Mouse (Mus musculus): Measurements from ENCODE around the gene Def6. TPM values are rescaled to one million over a fixed set of nuclear protein-coding genes. Genes with fewer than 3 reads are reported as not detected.
"Not testable (repeated sequence)": the region's sequence is repeated elsewhere in the genome, so short reads cannot be mapped to it uniquely, and the experiment has no call there.

Def6 gene
- polyA plus RNA-seq, 1 experiment from 2014 or later, result 5.8 TPM

DNA sequence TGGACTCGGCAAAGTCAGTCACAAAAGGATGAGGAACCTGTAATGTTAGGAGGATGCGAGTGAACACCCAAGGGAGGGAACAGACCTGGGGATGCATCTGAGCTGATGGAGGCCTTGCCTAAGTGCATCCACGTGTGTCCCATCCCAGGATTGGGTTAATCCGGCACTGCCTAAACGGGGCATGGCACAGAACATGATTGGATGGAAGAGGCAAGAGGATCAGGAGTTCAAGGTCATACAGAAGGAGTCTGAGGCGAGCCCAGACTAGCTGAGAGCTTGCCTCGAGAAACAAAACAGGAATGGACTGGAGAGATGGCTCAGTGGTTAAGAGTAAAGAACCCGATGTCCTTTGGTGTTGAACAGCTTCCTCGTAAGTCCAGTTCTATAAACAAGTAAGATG is 4.8 kb downstream of the Def6 start:
- peaks cover 5% of the 10 kb centered on the region; the same call in 1 of the 2 replicates for H3K4me1 ChIP-seq (ENCODE audit: insufficient read depth, low read depth, low read length)
- H3K36me3 ChIP-seq (ENCODE audit: insufficient read depth, low read length), result no peaks in the 10 kb centered on the region
- no peak overlapping the region for H3K27ac ChIP-seq (ENCODE audit: low read length)
- DNase-seq (ENCODE audit: low spot score) (no peak), ATAC-seq (no peak)
- H3K4me3 ChIP-seq (ENCODE audit: low read depth, low read length), result no peak overlapping the region
- no peak overlapping the region for H3K4me2 ChIP-seq (replicated peaks; ENCODE audit: low read depth, low read length)
- H3K9ac ChIP-seq (replicated peaks; ENCODE audit: low read depth), result no peak overlapping the region
- no peaks in the 10 kb centered on the region for H3K9me3 ChIP-seq (ENCODE audit: low read length)
- no peak for TF ChIP-seq EP300 (IDR thresholded peaks at IDR 0.05)
- TF ChIP-seq CTCF (IDR thresholded peaks at IDR 0.05), result no peak
- no peaks in the 10 kb centered on the region for H3K27me3 ChIP-seq (replicated peaks; ENCODE audit: insufficient read depth, low read length)
- WGBS, result 56% methylated on average over 9 of the region's 9 CpGs

DNA sequence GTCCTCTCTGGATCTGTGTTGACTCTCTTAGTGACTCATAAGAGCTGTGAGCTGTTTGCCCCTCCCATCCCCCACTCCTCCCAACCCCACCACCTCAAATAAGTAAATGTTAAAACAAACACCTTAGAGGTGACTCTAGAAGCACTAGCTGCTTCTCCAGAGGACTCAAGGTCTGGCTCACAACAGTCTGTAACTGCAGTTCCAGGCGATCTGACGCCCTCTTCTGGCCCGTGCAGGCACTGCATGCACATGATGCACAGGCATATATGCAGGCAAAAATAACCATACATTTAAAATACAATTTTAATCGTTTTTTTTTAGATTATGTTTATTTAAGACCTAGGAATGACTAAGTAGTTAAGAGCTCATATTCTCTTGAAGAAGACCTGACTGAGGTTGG is 5.7 kb downstream of the Def6 start:
- Histone ChIP-seq H3K9ac (replicated peaks; ENCODE audit: low read depth) (no peak overlapping the region), H3K27me3 (replicated peaks; ENCODE audit: insufficient read depth, low read length) (no peaks in the 10 kb centered on the region), H3K4me3 (ENCODE audit: low read depth, low read length) (no peak overlapping the region), H3K27ac (ENCODE audit: low read length) (no peak overlapping the region), H3K9me3 (ENCODE audit: low read length) (no peaks in the 10 kb centered on the region), H3K4me2 (replicated peaks; ENCODE audit: low read depth, low read length) (no peak overlapping the region), H3K36me3 (ENCODE audit: insufficient read depth, low read length) (no peaks in the 10 kb centered on the region), H3K4me1 (ENCODE audit: insufficient read depth, low read depth, low read length) (no peaks in the 10 kb centered on the region)
- 23% methylated on average over 4 of the region's 4 CpGs for WGBS
- peak; percentile 66 for TF ChIP-seq CTCF (IDR thresholded peaks at IDR 0.05)
- TF ChIP-seq EP300 (IDR thresholded peaks at IDR 0.05), result no peak
- DNase-seq (ENCODE audit: low spot score) (peak; percentile 38), ATAC-seq (no peak)

DNA sequence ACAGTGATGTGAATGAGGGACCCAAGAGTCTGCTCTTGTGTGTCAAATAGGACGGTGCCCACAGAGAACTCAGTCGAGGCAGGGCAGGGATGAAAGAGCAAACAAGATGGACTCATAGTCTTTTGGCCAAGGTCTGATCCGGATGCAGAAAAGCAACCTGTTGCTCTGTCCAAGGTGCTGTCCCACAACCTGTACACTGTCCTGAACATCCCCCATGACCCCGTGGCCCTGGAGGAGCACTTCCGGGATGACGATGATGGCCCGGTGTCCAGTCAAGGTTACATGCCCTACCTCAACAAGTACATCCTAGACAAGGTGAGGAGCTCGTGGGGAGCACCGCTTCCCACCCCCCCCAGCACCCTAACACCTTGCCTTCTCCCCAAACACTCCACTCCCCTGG is 9.2 kb downstream of the Def6 start:
- H3K4me1 ChIP-seq (ENCODE audit: insufficient read depth, low read depth, low read length), result 0 out of 2 replicates have a peak, but pooled peaks cover 3% of the 10 kb centered on the region
- H3K9me3 ChIP-seq (ENCODE audit: low read length), result no peaks in the 10 kb centered on the region
- no peaks in the 10 kb centered on the region for H3K36me3 ChIP-seq (ENCODE audit: insufficient read depth, low read length)
- no peak overlapping the region for H3K9ac ChIP-seq (replicated peaks; ENCODE audit: low read depth)
- H3K4me3 ChIP-seq (ENCODE audit: low read depth, low read length), result no peak overlapping the region
- TF ChIP-seq CTCF (IDR thresholded peaks at IDR 0.05) (no peak), EP300 (IDR thresholded peaks at IDR 0.05) (no peak)
- H3K4me2 ChIP-seq (replicated peaks; ENCODE audit: low read depth, low read length), result no peak overlapping the region
- WGBS, result 76% methylated on average over 9 of the region's 9 CpGs
- DNase-seq (ENCODE audit: low spot score) (no peak), ATAC-seq (no peak)
- H3K27me3 ChIP-seq (replicated peaks; ENCODE audit: insufficient read depth, low read length), result no peaks in the 10 kb centered on the region
- H3K27ac ChIP-seq (ENCODE audit: low read length), result no peak overlapping the region

DNA sequence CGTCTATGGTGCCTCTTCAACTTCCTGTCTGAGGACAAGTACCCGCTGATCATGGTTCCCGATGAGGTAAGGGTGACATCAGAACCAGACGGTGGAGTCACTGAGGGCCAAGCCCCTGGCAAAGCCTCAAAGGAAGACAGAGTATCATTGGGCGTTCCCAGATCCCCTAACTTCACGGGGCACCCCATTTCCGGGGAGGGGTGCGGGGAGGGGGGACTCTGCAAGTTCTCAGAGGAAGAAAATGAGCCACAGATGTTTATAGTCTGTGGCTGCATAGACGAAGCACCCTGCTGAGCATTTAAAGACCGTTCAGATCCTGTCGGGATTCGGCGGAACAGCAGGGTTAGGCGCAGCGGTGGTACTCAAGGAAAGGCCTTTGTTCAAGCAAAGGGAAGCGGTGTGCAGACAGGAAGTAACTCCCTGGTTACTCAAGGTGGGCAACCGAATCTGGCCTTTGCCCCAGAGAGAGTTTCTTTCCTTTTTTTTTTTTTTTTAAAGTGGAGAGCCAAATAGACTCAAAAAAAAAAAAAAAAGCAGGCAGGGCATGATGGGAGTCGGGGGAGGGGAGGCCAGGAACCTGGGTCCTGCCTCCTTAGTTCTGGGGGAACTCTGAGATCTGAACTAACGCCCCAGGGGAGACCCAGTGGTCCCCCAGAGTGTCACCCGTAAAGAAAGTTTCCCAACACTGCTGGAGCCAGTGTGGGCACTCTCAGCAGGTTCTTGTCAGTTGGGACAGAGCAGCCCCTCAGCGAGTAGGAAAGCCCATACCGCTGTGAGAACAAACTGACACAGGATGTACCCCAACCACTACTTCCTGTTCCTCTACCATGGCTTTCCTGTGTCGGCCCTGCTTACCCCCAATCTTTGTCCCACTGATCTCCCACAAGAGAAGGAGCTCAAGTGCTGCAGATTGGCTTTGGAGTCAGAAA is 10.4 kb downstream of the Def6 start:
- Histone ChIP-seq H3K9ac (replicated peaks; ENCODE audit: low read depth) (no peak overlapping the region), H3K4me2 (replicated peaks; ENCODE audit: low read depth, low read length) (peak overlapping the region; percentile 3; the same call in 1 of the 2 replicates), H3K4me3 (ENCODE audit: low read depth, low read length) (no peak overlapping the region), H3K27ac (ENCODE audit: low read length) (peak overlapping the region; percentile 72), H3K27me3 (replicated peaks; ENCODE audit: insufficient read depth, low read length) (no peaks in the 10 kb centered on the region), H3K4me1 (ENCODE audit: insufficient read depth, low read depth, low read length) (0 out of 2 replicates have a peak, but pooled peaks cover 3% of the 10 kb centered on the region), H3K36me3 (ENCODE audit: insufficient read depth, low read length) (no peaks in the 10 kb centered on the region), H3K9me3 (ENCODE audit: low read length) (no peaks in the 10 kb centered on the region)
- DNase-seq (ENCODE audit: low spot score) (peak; percentile 80), ATAC-seq (peak; percentile 88)
- WGBS, result 19% methylated on average over 23 of the region's 23 CpGs
- TF ChIP-seq EP300 (IDR thresholded peaks at IDR 0.05) (peak; percentile 64; the same call in 1 of the 2 replicates), CTCF (IDR thresholded peaks at IDR 0.05) (no peak)

DNA sequence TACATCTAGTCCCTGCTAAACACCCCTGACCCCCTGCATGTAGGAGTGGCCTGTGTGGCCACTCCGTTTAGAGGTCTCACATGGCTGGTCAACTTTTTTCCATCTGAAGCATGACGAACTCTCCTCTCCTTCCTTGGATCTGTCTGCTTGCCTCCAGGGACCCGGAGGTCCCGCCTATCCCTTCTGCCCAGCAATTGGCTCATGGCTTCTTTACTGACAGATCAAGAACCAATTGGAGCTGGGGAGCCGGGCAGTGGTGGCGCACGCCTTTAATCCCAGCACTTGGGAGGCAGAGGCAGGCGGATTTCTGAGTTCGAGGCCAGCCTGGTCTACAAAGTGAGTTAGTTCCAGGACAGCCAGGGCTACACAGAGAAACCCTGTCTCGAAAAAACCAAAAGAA is 14.9 kb downstream of the Def6 start:
- not testable (repeated sequence) for H3K9ac ChIP-seq (replicated peaks; ENCODE audit: low read depth); ATAC-seq; H3K4me3 ChIP-seq (ENCODE audit: low read depth, low read length); H3K36me3 ChIP-seq (ENCODE audit: insufficient read depth, low read length); H3K9me3 ChIP-seq (ENCODE audit: low read length); H3K4me2 ChIP-seq (replicated peaks; ENCODE audit: low read depth, low read length); H3K27ac ChIP-seq (ENCODE audit: low read length); H3K27me3 ChIP-seq (replicated peaks; ENCODE audit: insufficient read depth, low read length); DNase-seq (ENCODE audit: low spot score)
- peaks cover 14% of the 10 kb centered on the region; the same call in 1 of the 2 replicates for H3K4me1 ChIP-seq (ENCODE audit: insufficient read depth, low read depth, low read length)
- 91% methylated on average over 9 of the region's 10 CpGs for WGBS

DNA sequence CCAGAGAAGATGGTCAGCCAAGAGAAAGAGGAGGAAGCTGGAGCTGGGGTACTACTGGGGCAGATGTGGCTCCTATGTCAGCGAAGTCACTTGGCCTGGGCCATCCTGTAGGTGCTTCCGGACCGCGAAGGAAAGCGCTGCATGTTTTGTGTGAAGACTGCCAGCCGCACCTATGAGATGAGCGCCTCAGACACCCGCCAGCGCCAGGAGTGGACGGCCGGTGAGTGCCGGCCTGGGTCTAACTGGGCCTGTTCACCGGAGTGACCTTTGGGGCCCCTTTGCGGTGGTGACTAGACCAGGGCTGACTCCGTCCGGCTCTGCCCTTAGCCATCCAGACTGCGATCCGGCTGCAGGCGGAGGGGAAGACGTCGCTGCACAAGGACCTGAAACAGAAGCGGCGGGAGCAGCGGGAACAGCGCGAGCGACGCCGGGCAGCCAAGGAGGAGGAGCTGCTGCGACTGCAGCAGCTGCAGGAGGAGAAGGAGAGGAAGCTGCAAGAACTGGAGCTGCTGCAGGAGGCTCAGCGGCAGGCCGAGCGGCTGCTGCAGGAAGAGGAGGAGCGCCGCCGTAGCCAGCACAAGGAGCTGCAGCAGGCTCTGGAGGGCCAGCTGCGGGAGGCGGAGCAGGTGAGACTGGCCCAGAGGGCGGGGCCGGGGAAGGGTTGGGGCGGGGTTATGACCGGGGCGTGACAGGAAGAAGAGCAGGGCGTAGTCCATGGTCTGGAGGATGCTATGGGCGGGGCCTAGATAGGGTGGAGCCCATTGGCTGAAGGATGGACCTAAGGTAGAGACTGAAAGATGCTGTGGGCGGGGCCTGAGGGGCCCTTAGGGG is 16.2 kb downstream of the Def6 start:
- Histone ChIP-seq H3K4me3 (ENCODE audit: low read depth, low read length) (peak overlapping the region; percentile 42), H3K27ac (ENCODE audit: low read length) (no peak overlapping the region; the same call in 1 of the 2 replicates), H3K27me3 (replicated peaks; ENCODE audit: insufficient read depth, low read length) (no peaks in the 10 kb centered on the region), H3K9me3 (ENCODE audit: low read length) (no peaks in the 10 kb centered on the region), H3K9ac (replicated peaks; ENCODE audit: low read depth) (no peak overlapping the region; the same call in 1 of the 2 replicates), H3K4me1 (ENCODE audit: insufficient read depth, low read depth, low read length) (peaks cover 10% of the 10 kb centered on the region; the same call in 1 of the 2 replicates), H3K36me3 (ENCODE audit: insufficient read depth, low read length) (no peaks in the 10 kb centered on the region), H3K4me2 (replicated peaks; ENCODE audit: low read depth, low read length) (peak overlapping the region; percentile 85)
- peak; percentile 94 for ATAC-seq
- WGBS, result 1% methylated on average over 46 of the region's 46 CpGs
- DNase-seq (ENCODE audit: low spot score), result peak; percentile 96
- TF ChIP-seq CTCF (IDR thresholded peaks at IDR 0.05) (peak; percentile 49; the same call in 1 of the 2 replicates), EP300 (IDR thresholded peaks at IDR 0.05) (no peak)
